Mouse (Mus musculus): Measurements from ENCODE around the gene Stk39. TPM values are rescaled to one million over a fixed set of nuclear protein-coding genes. Genes with fewer than 3 reads are reported as not detected.
A peak's percentile ranks its signal among the peaks of the same experiment; 100 is the strongest.

Stk39 gene
- polyA plus RNA-seq, 1 experiment from 2014 or later = 24.0 TPM

DNA sequence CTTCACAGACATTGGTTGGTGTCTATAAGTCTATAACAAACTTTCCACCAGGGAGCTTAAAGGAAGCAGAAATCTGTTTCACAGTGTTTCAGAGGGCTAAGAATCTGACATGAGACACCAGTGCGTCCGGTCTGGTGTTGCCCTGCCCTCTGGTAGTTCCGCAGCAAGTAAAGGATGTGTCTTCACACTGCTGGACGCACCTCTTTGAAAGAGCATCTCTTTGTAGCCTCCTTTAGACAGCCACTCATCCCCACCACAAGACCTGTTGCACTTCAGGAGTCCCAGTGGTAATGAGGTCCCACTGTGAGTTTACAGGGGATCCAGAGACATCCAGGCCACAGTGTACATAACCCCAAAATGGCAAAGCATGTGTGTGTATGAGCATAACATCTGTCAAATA, 88.1 kb downstream of the Stk39 start:
- 86% methylated on average over 4 of the region's 4 CpGs for WGBS
- no peak overlapping the region for H3K4me3 ChIP-seq (ENCODE audit: low read depth, low read length)
- H3K9me3 ChIP-seq (replicated peaks; ENCODE audit: control insufficient read depth, low read length) = no peaks in the 10 kb centered on the region
- no peak overlapping the region for H3K27ac ChIP-seq (ENCODE audit: low read depth, low read length)
- H3K4me1 ChIP-seq (ENCODE audit: control insufficient read depth, insufficient read depth, low read length) = peaks cover 10% of the 10 kb centered on the region; the same call in 1 of the 2 replicates
- ATAC-seq (no peak), DNase-seq (ENCODE audit: low spot score) (no peak)
- H3K27me3 ChIP-seq (replicated peaks; ENCODE audit: control insufficient read depth, insufficient read depth, low read length) = no peaks in the 10 kb centered on the region
- no peak overlapping the region for H3K4me2 ChIP-seq (ENCODE audit: low read length)
- no peak overlapping the region for H3K9ac ChIP-seq (ENCODE audit: low read length)
- no peaks in the 10 kb centered on the region for H3K36me3 ChIP-seq (ENCODE audit: control insufficient read depth, insufficient read depth, low read length)

DNA sequence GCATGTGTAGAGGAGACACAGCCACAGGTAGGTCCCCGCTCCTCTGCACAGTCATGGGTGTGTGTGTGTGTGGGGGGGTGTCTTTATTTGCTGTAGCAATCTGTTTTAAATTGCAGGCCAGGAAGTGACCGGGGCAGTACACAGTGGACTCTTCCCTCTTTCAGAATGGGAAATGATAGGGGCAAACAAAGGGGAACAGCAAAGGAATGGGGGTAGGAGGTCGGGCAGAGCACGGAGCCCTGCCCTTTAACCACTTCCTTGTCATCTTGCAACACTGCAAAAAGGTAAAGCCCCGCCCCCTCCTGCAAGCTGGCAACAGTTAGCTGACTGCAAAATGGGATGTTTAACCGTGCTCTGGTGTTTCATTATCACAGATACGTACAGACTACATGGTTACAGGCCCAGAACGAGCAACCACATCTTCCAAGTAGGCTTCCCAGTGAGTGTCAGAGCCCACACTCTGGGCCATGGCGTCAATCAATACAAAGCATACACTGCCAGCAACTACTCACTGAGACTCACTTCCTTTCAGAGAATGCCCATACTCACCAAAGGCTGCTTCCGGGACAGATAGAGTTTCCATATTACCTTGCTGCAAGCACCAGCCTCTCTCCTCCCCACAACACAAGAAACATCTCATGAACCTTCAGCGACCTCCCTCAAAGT, 89.5 kb downstream of the Stk39 start:
- DNase-seq (ENCODE audit: low spot score) (no peak), ATAC-seq (no peak)
- Histone ChIP-seq H3K27ac (ENCODE audit: low read depth, low read length) (no peak overlapping the region), H3K4me1 (ENCODE audit: control insufficient read depth, insufficient read depth, low read length) (peaks cover 10% of the 10 kb centered on the region; the same call in 1 of the 2 replicates), H3K36me3 (ENCODE audit: control insufficient read depth, insufficient read depth, low read length) (no peaks in the 10 kb centered on the region), H3K4me2 (ENCODE audit: low read length) (no peak overlapping the region), H3K27me3 (replicated peaks; ENCODE audit: control insufficient read depth, insufficient read depth, low read length) (no peaks in the 10 kb centered on the region), H3K9me3 (replicated peaks; ENCODE audit: control insufficient read depth, low read length) (no peaks in the 10 kb centered on the region), H3K9ac (ENCODE audit: low read length) (no peak overlapping the region), H3K4me3 (ENCODE audit: low read depth, low read length) (no peak overlapping the region)
- WGBS = 74% methylated on average over 11 of the region's 11 CpGs

DNA sequence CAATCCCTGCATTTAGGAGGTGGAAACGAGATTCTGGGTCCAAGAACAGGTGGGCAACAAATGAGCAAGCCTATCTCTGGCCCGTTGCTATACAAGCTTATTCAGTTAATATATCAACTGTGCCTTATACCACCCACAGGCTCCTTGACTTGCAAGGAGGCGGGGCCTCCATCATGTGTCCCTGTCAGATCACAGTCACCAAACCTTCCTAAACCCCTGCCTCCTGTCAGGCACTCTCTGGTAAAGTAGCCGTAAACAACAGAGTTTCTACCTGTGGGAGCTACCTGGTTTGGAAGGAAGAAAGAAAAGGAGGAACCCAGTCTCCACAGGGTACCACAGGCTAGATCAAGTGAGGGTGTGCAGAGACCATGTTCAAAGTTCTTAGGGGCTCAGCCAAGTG, 90.2 kb downstream of the Stk39 start:
- peaks cover 10% of the 10 kb centered on the region; the same call in 1 of the 2 replicates for H3K4me1 ChIP-seq (ENCODE audit: control insufficient read depth, insufficient read depth, low read length)
- 78% methylated on average over 4 of the region's 4 CpGs for WGBS
- DNase-seq (ENCODE audit: low spot score) (no peak), ATAC-seq (no peak)
- H3K9me3 ChIP-seq (replicated peaks; ENCODE audit: control insufficient read depth, low read length) = no peaks in the 10 kb centered on the region
- no peak overlapping the region for H3K9ac ChIP-seq (ENCODE audit: low read length)
- no peak overlapping the region for H3K27ac ChIP-seq (ENCODE audit: low read depth, low read length)
- no peaks in the 10 kb centered on the region for H3K27me3 ChIP-seq (replicated peaks; ENCODE audit: control insufficient read depth, insufficient read depth, low read length)
- H3K4me2 ChIP-seq (ENCODE audit: low read length) = no peak overlapping the region
- H3K36me3 ChIP-seq (ENCODE audit: control insufficient read depth, insufficient read depth, low read length) = no peaks in the 10 kb centered on the region
- no peak overlapping the region for H3K4me3 ChIP-seq (ENCODE audit: low read depth, low read length)

DNA sequence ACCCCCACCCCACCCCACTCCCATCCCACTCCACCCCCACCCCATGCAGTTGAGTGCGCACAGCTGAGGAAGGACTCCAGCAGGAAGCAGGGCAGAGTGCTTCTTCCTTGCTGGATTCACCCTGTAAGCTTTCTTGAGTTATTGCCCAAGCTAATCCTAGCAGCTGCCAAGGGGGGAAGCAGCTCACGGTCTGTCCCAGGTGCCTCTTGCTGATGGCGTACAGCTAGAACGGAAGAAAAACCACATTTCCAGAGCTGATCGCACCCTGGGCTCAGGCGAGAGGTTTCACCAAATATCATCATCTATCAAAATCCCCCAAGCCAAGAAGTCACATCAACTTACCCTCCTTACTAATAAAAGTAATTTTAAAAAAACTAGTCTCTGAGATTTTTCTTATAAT, 90.9 kb downstream of the Stk39 start:
- no peak overlapping the region for H3K4me3 ChIP-seq (ENCODE audit: low read depth, low read length)
- 66% methylated on average over 6 of the region's 6 CpGs for WGBS
- H3K9me3 ChIP-seq (replicated peaks; ENCODE audit: control insufficient read depth, low read length) = no peaks in the 10 kb centered on the region
- peaks cover 10% of the 10 kb centered on the region; the same call in 1 of the 2 replicates for H3K4me1 ChIP-seq (ENCODE audit: control insufficient read depth, insufficient read depth, low read length)
- no peak overlapping the region for H3K9ac ChIP-seq (ENCODE audit: low read length)
- H3K36me3 ChIP-seq (ENCODE audit: control insufficient read depth, insufficient read depth, low read length) = no peaks in the 10 kb centered on the region
- peak; percentile 43; the same call in 1 of the 2 replicates for ATAC-seq
- no peak for DNase-seq (ENCODE audit: low spot score)
- H3K4me2 ChIP-seq (ENCODE audit: low read length) = no peak overlapping the region
- no peak overlapping the region for H3K27ac ChIP-seq (ENCODE audit: low read depth, low read length)
- H3K27me3 ChIP-seq (replicated peaks; ENCODE audit: control insufficient read depth, insufficient read depth, low read length) = no peaks in the 10 kb centered on the region

DNA sequence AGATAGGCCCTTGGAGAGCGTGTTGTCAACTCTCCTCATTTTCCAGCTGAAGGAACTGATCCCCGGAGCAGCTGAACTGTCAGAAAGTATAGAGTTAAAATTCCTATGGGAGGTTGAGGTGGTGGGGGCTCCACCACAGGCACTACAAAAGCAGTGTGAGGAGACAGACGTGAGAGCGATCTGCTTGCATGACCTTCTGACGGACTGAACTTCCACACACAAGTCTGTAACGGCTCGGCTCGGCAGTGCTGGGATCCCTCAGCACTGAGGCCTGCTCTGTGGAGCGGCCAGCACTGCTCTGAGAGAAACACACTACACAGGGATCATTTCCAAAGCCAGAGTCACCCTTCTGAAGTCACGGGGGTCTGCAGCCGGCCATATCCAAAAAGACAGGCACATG, 92.4 kb downstream of the Stk39 start:
- Histone ChIP-seq H3K4me1 (ENCODE audit: control insufficient read depth, insufficient read depth, low read length) (peaks cover 10% of the 10 kb centered on the region; the same call in 1 of the 2 replicates), H3K4me3 (ENCODE audit: low read depth, low read length) (no peak overlapping the region), H3K27ac (ENCODE audit: low read depth, low read length) (no peak overlapping the region), H3K36me3 (ENCODE audit: control insufficient read depth, insufficient read depth, low read length) (no peaks in the 10 kb centered on the region), H3K9me3 (replicated peaks; ENCODE audit: control insufficient read depth, low read length) (no peaks in the 10 kb centered on the region), H3K27me3 (replicated peaks; ENCODE audit: control insufficient read depth, insufficient read depth, low read length) (no peaks in the 10 kb centered on the region), H3K4me2 (ENCODE audit: low read length) (no peak overlapping the region), H3K9ac (ENCODE audit: low read length) (no peak overlapping the region)
- DNase-seq (ENCODE audit: low spot score) (no peak), ATAC-seq (no peak)
- 39% methylated on average over 11 of the region's 11 CpGs for WGBS

DNA sequence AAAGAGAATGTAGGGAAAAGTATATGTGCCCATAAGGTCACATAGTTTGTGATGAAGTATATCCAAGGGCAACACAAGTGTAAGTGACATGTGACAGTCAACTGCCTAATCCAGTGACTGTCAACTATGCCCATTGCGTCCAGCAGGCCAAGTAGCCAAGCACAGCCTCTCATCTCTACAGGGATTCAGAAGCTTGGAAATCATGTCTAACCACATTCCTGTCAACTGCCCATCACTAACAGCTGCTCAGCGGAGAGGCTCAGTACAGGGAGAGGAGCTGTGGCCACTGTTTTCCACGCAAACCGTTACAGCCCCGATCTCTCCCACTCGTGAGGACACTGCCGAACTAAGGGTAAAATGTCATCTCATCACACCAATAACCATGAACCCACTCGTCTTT, 93.7 kb downstream of the Stk39 start:
- no peaks in the 10 kb centered on the region for H3K27me3 ChIP-seq (replicated peaks; ENCODE audit: control insufficient read depth, insufficient read depth, low read length)
- 90% methylated on average over 8 of the region's 8 CpGs for WGBS
- no peak overlapping the region for H3K9ac ChIP-seq (ENCODE audit: low read length)
- no peaks in the 10 kb centered on the region for H3K36me3 ChIP-seq (ENCODE audit: control insufficient read depth, insufficient read depth, low read length)
- peaks cover 10% of the 10 kb centered on the region; the same call in 1 of the 2 replicates for H3K4me1 ChIP-seq (ENCODE audit: control insufficient read depth, insufficient read depth, low read length)
- ATAC-seq = no peak
- no peak overlapping the region for H3K4me3 ChIP-seq (ENCODE audit: low read depth, low read length)
- no peaks in the 10 kb centered on the region for H3K9me3 ChIP-seq (replicated peaks; ENCODE audit: control insufficient read depth, low read length)
- no peak overlapping the region for H3K4me2 ChIP-seq (ENCODE audit: low read length)
- no peak for DNase-seq (ENCODE audit: low spot score)
- no peak overlapping the region for H3K27ac ChIP-seq (ENCODE audit: low read depth, low read length)

DNA sequence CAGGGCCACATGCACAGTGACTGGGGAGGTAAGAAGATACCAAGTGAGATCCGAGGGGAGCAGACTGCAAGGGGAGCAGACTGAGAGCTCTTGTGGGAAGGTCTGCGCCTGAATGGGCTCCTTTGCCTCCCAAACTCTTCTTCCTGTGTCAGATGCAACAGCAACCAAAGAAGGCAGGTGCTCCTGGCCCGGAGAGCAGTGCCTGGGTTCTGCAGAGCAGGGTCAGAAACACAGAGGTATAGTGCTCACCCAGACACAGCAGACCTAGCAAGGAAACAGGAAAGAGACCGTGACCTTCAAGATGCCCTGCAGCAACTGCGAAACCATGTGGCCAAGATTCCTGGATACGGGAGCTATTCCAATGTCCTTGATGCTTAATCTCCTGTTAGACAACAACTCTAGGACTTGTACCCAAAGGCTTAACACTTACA, 94.8 kb downstream of the Stk39 start:
- H3K4me2 ChIP-seq (ENCODE audit: low read length) = no peak overlapping the region
- no peak for ATAC-seq
- H3K4me3 ChIP-seq (ENCODE audit: low read depth, low read length) = no peak overlapping the region
- no peaks in the 10 kb centered on the region for H3K27me3 ChIP-seq (replicated peaks; ENCODE audit: control insufficient read depth, insufficient read depth, low read length)
- WGBS = 87% methylated on average over 6 of the region's 6 CpGs
- no peak overlapping the region for H3K27ac ChIP-seq (ENCODE audit: low read depth, low read length)
- no peak overlapping the region for H3K9ac ChIP-seq (ENCODE audit: low read length)
- H3K4me1 ChIP-seq (ENCODE audit: control insufficient read depth, insufficient read depth, low read length) = peaks cover 10% of the 10 kb centered on the region; the same call in 1 of the 2 replicates
- H3K9me3 ChIP-seq (replicated peaks; ENCODE audit: control insufficient read depth, low read length) = no peaks in the 10 kb centered on the region
- DNase-seq (ENCODE audit: low spot score) = no peak
- no peaks in the 10 kb centered on the region for H3K36me3 ChIP-seq (ENCODE audit: control insufficient read depth, insufficient read depth, low read length)

DNA sequence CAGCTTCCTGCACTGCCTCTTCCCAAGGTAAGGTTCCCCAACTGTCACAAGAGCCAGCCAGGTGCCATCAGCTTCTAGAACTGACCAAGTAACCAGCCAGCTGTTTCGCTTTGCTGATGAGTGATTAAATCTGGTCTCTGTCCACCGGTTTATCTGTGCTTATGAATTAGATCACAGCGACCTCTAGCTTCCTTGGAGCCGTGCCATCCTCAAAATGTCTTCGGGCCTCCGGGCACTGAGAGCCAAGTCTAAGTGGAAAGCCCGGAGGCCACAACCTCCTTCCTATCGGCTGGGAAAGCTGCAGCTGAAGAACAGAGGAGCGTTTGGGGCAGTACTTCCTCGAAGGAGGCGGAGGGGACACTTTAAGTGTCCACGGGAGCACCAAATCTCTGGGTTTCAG, 95.4 kb downstream of the Stk39 start:
- Histone ChIP-seq H3K9me3 (replicated peaks; ENCODE audit: control insufficient read depth, low read length) (no peaks in the 10 kb centered on the region), H3K27ac (ENCODE audit: low read depth, low read length) (no peak overlapping the region), H3K27me3 (replicated peaks; ENCODE audit: control insufficient read depth, insufficient read depth, low read length) (no peaks in the 10 kb centered on the region), H3K36me3 (ENCODE audit: control insufficient read depth, insufficient read depth, low read length) (no peaks in the 10 kb centered on the region), H3K4me3 (ENCODE audit: low read depth, low read length) (no peak overlapping the region), H3K4me2 (ENCODE audit: low read length) (no peak overlapping the region), H3K4me1 (ENCODE audit: control insufficient read depth, insufficient read depth, low read length) (peaks cover 10% of the 10 kb centered on the region; the same call in 1 of the 2 replicates), H3K9ac (ENCODE audit: low read length) (no peak overlapping the region)
- ATAC-seq (no peak), DNase-seq (ENCODE audit: low spot score) (no peak)
- 93% methylated on average over 12 of the region's 12 CpGs for WGBS

DNA sequence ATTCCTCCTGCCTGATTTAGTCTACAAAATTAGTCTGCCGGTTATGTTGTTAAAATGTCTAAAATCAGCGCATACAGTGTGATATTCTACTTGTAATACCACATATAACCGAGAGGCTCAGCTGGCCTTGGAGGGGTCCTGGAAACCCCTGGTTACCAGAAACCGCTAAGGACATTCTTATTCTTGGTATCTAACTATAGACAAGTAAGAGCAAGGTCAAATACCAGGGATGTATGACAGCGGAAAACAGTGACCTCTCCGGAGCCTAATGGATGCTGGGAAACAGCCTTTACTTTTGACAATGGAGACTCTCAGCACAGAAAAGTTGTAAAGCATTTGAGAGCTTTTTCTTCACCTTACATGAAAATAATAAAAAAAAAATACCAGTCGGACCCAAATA, 97.9 kb downstream of the Stk39 start:
- Histone ChIP-seq H3K27me3 (replicated peaks; ENCODE audit: control insufficient read depth, insufficient read depth, low read length) (no peaks in the 10 kb centered on the region), H3K27ac (ENCODE audit: low read depth, low read length) (no peak overlapping the region), H3K4me1 (ENCODE audit: control insufficient read depth, insufficient read depth, low read length) (peaks cover 5% of the 10 kb centered on the region), H3K36me3 (ENCODE audit: control insufficient read depth, insufficient read depth, low read length) (no peaks in the 10 kb centered on the region), H3K4me3 (ENCODE audit: low read depth, low read length) (no peak overlapping the region), H3K9ac (ENCODE audit: low read length) (no peak overlapping the region), H3K9me3 (replicated peaks; ENCODE audit: control insufficient read depth, low read length) (no peaks in the 10 kb centered on the region), H3K4me2 (ENCODE audit: low read length) (no peak overlapping the region)
- no peak for DNase-seq (ENCODE audit: low spot score)
- no peak for ATAC-seq
- 83% methylated on average over 7 of the region's 7 CpGs for WGBS

Data from forebrain, embryonic 14.5 days (tissue).